Mouse (Mus musculus) lung, postnatal 14 days (tissue): ENCODE measurements around the gene Col13a1.

Experiments
- DNase-seq: peaks from one replicate; pipeline ENCODE4 v3.0.0; 2021

Gene Col13a1

GRCm38 (mm10) chr10:61894564-61894963, 84.3 kb downstream of the Col13a1 start:
- DNase-seq = no peak

DNA sequence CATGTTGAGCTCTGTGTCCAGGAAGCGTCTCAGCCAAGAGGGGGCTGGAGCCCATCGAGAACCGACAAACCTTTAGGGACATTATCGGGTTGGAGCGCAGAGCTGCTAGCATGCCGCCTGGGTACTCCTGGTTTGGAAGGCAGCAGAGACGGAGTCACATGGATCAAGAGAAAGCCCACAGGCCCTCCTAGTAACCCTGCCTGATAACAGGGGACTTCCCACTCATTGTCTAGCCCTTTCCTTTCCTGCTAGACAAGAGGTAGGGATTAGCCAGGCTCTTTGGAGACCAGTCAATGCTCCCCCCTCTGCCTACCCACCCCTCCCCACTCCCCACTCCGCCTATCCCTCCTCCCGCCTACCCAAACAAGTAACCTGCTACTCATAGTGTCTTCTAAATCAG, 87.8 kb downstream of the Col13a1 start:
- DNase-seq = no peak

DNA sequence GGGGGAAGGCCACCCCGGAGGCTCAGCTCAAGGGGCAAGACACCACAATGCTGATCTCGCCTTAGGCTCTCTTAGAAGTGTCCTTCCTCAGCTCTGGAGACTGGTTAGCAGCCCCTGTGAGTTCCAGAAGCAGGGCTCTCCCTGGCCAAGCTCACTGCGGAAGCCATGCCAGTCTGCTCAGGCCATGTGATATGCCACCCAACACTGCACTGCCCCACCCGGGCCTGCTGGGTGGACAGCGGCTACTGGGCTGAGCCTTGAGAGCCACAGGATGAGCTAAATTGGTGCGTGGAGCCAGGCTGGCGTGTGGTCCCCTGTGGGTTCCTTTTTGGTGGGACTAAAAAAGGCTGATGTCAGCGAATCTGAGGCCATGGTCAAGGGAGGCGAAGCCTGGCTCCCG, 88.6 kb downstream of the Col13a1 start:
- DNase-seq = no peak

DNA sequence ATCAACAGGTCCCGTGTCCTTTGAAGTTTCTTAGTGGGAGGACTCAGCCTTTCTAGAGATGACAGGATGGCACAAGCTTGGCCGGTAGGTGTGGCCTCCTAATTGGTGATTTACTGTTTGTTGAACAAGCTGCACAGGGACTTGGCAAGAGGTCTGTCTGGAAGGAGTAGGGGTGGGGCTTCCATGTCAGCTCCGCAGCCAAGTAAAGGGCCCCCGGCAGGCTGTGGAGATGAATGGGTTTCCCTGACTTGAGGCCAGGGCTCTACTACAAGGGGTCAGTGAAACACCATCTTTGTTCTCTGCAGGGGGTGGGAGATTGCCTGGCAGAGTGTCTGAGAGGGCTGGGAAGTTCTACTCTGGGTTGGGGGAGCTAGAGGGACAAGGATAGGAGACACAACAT, 99.5 kb downstream of the Col13a1 start:
- DNase-seq = peak; percentile 52

GRCm38 (mm10) chr10:61877787-61878186, 101.1 kb downstream of the Col13a1 start:
- peak; percentile 76 for DNase-seq

- no peak for DNase-seq
Measured at GRCm38 (mm10) chr10:61869796-61870195, 109.1 kb downstream of the Col13a1 start.

DNA sequence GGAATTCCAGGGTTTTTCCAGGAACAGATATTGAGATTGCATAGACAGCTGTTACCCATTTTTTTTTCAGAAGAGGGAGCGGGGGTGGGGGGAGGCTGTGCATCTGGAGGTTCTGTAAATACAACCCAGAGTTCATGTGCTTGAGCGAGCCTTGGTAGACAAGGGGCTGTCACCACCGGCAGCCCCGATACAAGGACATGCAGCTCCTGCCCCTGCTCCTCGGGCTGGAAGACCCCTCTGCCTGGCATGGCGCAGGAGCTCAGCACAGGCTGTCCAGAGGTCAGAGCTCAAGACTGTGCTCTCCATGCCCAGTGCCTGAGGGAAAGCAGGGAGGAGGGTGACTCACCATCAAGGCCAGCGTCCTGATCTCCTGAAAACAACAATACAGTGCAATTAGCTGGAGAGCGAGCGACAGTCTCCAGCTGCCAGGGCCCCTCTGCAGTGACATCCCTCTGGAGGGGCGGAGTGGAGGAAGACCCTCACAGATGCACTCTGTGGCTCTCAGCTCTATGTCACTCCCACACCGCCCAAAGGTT, 112.8 kb downstream of the Col13a1 start:
- DNase-seq = no peak

DNA sequence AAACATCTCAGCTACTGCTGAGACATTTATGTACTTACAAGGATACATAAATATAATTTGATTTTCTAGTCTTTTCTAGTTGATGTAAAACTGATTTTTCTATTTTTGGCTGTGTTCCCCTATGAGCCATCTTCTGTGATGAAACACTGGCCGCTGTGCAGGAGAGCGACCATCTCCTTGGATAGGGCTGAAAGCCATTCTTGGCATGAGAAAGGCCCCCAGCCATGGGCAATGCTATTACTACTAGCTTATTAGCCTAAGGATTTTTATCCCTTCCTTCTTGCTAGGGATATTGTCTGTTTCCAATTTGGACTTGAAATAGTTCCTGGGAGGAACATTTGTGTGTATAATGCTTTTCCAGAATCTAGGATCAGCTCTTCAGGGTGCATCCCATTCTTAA, 119.5 kb downstream of the Col13a1 start:
- no peak for DNase-seq

DNA sequence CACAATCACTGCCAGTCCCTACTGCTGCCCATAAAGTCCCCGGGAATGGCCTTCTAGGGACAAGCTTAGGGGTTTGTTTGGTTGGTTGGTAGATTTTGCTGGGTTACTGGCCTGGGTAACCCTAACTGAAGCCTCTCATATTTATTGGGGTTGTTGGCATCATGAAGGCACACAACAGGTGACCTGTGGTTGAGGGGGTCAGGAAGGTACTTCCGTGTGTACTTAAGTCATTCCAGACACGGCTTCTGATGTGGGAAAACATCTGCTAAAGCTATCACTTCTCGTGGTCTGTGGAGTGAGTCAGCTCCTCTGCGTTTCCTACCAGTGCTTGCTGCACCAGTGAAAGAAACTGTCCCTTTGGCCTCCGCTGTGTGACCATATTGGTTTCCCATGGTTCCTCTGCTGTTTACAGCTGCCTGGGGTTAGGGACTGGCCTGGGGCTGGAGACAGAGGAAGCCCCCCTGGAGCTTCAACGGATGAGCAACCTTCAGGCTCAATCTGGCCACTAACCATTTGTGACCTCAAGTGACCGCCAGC, 123.7 kb downstream of the Col13a1 start:
- DNase-seq = no peak

DNA sequence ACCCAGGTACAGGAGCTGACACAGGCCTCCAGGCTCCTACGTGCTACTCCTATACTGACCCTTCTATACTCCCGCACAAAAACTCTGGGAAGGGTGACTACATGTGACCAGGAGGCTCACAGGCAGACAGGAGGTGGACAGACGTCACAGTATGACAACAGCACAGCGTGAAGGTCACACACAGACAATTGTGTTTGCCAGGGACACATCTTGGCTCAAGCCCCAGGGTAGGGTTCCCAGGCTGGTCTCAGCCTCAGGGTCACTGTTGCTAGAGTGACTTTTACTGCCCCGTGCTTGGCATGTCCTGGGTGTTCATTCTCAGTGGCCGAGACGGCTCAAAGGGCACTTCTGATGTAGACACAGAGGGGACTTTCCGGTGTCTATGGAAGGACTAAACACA, 126.1 kb downstream of the Col13a1 start:
- DNase-seq = no peak

- peak; percentile 10 for DNase-seq
Measured at GRCm38 (mm10) chr10:61848553-61848952, 130.4 kb downstream of the Col13a1 start.

GRCm38 (mm10) chr10:61845476-61845875, 133.4 kb downstream of the Col13a1 start:
- DNase-seq = no peak

GRCm38 (mm10) chr10:61844475-61844874, 134.4 kb downstream of the Col13a1 start:
- DNase-seq = no peak

DNA sequence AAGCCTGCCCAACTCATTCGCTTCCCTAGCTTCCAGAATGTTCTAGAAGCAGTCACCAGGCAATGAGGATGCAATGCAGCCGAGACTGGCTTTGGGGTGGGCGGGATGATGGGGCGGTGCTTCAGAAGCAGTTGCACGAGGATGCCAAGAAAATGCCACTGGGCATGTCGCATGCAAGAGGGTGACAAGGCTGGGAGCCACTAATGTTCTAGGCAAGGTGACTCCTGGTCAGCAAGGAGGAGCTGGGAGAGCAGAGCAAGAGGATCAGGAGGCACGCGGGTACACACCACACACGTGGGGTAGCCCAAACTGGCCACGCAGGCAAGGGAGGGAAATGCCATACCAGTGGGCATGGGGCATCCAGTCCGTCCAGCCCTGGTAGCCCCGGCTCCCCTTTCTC, 136.6 kb downstream of the Col13a1 start:
- no peak for DNase-seq

DNA sequence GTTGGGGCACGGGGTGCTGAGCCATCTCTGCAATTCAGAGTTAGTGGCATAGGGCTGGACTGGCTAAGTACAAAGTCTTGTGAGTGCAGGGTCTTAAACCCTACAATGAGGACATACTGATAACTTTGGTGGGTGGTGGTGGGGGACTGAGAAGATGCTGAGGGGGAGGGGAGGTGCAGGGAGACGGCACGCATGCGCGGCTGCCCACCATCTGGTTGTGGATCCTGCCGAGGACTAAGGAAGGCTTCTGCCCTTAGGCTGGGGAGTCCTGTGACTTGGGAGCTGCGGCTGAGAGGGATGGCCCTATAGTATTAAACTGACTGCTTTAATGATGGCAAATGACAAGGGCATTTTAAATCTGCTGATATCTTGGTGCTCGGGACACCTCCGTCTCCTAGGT, 139.6 kb downstream of the Col13a1 start:
- no peak for DNase-seq

GRCm38 (mm10) chr10:61838769-61839168, 140.1 kb downstream of the Col13a1 start:
- peak; percentile 54 for DNase-seq

GRCm38 (mm10) chr10:61837286-61837685, 141.6 kb downstream of the Col13a1 start:
- no peak for DNase-seq

DNA sequence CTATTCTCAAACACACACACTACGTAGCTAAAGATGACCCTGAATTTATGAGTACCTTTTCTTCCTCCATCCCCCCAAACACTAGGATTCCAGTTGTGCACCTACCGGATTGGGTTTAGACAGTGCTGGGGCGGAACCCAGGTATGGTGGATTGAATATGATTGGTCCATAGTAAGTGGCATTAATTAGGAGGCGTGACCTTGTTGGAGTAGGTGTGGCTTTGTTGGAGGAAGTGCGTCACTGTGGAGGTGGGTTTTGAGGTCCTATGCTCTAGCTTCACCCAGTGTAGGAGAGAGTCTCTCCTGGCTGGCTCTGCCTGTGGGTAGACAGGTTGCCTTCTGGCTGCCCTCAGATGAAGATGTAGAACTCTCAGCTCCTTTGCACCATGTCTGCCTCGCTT, 144.6 kb downstream of the Col13a1 start:
- no peak for DNase-seq

DNA sequence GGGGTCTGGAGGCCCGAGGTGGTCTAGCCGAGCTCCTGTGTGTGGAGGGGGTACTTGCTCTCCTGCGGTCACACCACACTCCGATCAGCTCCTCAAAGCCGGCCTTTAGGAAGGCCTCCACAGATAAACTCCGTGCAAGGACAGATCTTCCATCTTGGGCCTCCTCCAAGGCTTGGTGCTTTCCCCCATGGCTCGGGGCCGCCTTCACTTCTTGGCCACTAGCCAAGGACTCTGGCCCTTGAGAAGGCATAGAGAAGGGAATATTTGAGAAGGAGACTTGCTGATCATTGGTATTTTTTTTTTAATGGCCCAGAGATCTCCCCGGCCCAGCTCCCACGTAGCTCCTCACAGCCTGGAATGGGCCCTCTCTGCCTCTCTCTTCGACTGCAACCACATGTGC, 146.2 kb downstream of the Col13a1 start:
- peak; percentile 35 for DNase-seq

- DNase-seq = no peak
Measured at GRCm38 (mm10) chr10:61831741-61832140, 147.2 kb downstream of the Col13a1 start.

DNA sequence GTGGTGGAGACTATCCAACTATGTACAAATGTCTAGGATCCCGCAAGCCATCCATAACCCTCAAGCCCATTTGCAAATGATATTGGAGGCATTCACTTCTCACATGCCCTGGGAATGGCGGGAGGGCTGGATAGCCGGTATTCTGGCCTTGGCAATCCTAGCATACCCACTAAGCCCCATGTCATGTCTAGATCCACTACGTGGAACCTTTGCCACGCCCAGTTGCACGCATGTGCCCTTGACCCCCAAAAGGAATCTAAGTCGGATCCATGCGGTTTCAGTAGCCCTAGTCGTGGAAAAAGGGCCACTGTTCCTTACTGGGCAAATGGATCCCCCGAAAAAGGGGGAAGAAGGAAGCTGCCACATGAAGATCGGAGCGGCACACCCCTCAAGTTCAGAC, 147.7 kb downstream of the Col13a1 start:
- DNase-seq = no peak

DNA sequence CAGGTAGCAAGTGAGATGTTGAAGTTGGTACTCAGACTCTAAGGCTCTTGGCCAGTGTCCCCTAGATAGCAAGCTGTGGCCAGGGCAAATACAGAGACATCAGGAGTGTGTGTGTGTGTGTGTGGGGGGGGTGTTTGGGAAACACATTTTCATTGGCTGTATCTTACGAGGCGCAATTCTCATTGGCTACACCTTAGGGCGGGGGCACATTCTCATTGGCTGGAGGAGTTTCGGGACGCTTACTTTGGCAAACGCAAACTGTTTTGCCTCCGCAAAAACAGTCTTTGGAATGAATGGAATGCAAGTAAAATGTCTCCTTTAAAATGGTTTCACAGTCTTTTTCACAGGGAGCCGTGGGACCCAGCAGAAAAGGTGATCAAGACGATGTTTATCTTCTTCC, 148.1 kb downstream of the Col13a1 start:
- DNase-seq = peak; percentile 14

DNA sequence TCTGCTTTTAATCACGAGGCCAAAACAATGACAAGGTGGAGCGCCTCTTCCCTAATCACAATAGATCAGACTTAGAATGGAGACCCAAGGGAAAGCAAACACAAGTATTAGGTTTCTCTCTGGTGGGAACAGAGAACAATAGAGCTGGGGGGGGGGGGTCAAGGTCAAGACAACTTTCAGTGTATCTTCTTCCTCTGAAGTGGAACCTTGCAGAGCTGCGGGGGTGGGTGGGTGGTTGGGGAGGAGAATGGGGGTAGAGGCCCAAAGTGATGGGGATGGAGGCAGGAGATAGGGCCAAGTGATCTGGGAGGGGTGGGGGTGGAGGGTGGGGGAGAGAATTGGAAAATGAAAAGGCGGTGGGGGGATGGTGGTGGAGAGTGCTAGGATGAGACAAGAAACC, 149.9 kb downstream of the Col13a1 start:
- DNase-seq = no peak

- no peak for DNase-seq
Measured at GRCm38 (mm10) chr10:61827950-61828936, 150.7 kb downstream of the Col13a1 start.
